Mouse (Mus musculus) frontal cortex, adult 2 months (tissue): Measurements from ENCODE around the gene Esm1. TPM values are rescaled to one million over a fixed set of nuclear protein-coding genes. Genes with fewer than 3 reads are reported as not detected.
"Not testable (repeated sequence)": the region's sequence is repeated elsewhere in the genome, so short reads cannot be mapped to it uniquely, and the experiment has no call there.

Experiments used
- DNase-seq, 2 experiments: peaks; one replicate each; pipeline ENCODE4 v3.0.0; 2022; ENCODE audit warnings: low spot score in 1 of 2; ENCODE audit errors: extremely low spot score in 1 of 2
- polyA plus RNA-seq: library from polyadenylated mRNA; depleted of rRNA; stranded (reverse); fragments of >200 nt; gene quantifications from 2 replicates; pipeline ENCODE4 v1.2.3, GENCODE M21; 2012; rRNA removed

Esm1 gene
- polyA plus RNA-seq, 1 experiment, result 0.56 TPM

DNA sequence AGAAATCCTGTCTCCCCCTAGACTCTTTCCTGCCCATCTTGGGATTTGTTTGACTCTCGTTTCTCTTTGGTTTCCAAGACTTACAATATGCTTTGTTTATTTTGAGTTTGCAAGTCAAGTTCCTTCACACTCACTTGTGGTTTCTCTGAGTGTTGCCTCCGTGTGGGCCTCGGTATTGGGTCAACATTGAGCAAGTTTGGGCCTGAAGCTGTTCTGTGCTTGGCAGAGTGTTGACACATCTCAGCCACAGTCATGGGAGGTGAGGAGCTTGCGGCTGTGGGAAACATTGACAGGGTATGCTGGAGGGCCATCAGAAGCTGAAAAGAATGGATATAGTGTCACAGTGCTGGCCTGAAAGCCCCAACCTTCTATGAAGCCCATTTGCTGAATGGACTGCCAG lies 17.6 kb downstream of the Esm1 start:
- no peak for DNase-seq

DNA sequence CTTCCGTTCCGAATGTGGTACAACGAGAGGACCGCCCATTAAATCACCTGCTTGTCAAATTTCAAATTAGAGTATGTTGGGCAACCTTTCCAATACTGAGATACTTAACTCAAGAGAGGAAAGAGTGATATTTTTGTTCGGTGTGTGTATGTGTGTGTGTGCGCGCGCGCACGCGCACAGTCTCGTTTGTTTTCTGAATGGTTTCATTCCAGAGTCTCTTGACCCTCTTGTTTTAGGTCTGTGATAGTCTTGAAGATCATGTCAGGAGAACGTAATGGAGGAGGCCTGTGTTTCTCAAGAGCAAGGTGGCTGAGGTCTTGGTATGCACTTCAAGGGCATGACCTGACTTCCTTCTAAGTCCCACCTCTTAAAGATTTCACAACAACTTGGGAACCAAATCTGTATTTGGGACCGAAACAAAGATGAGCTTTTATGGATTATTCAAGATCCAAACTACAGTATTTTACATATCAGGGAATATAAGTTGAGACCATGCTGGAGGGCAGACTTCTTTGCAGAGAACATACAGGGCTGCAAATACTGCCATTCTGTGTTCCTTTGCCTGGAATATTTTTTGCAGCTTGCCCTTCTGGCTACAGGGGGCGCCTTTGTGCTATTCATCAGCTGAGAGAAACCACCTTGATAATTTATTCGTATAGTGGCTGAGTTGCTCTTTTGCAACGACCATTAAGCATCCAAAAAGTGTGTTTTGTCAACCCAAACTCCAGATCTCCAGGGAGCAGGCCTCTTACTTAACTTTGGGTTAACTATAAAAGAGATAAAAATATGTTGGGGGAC lies 18.4 kb downstream of the Esm1 start:
- peak in 1 of 2 experiments; percentile 22 for DNase-seq

DNA sequence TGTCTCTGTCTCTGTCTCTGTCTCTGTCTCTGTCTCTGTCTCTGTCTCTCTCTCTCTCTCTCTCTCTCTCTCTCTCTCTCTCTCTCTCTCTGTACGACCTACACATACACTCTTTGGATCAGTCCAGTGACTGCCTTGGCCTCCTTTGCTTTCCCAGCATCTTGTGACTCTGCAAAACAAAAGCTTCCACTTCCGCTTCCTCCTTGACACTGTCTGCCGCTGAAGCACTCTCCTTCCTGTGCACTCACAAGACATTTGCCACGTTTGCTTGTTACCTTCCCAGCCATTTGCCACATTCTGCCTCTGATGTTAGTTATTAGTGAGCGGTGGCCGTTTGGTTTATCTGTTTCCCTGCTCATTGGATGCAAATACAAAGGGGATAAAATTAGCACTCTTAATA lies 32.7 kb downstream of the Esm1 start:
- DNase-seq, result no peak

GRCm38 (mm10) chr13:113245025-113245424 lies 35.6 kb downstream of the Esm1 start:
- no peak for DNase-seq

DNA sequence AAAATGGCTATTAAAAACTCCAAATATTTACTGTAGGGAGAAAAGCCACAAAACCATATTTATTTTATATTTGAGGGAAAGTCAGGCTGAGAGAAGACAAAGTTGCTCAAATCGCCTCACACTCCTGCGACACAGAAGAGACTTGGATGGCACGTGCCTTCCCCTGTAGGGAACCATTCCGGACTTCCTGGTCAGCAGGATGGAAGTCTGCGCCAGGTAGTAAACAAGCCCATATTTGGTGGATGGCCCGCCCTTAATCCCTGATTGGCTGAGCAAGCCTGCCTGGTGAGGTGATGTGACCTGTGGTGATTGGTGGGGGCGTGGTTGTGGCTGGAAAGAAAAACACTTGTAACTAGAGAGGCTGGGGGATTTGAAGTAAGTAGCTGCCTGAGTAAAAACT lies 43.1 kb downstream of the Esm1 start:
- DNase-seq, result not testable (repeated sequence)

DNA sequence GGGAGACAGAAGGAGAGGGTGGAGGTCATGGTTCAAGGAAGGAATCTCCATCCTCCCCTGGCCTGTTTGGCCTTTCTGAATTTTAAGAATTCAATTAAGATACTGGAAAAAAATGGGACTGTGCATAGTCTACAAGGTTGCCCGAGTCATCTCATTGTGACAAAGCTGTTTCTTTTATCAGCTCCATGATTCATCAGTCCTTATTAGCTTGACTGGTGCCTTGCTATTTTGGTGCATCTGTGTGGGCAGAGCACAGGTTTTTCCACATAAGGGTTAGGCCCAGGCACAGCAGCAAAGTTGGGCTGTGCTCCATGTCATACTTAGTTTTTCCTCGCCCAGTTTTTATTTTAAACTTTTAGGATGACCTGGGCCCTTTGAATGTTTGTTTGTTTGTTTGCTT lies 47.3 kb downstream of the Esm1 start:
- DNase-seq, result no peak

DNA sequence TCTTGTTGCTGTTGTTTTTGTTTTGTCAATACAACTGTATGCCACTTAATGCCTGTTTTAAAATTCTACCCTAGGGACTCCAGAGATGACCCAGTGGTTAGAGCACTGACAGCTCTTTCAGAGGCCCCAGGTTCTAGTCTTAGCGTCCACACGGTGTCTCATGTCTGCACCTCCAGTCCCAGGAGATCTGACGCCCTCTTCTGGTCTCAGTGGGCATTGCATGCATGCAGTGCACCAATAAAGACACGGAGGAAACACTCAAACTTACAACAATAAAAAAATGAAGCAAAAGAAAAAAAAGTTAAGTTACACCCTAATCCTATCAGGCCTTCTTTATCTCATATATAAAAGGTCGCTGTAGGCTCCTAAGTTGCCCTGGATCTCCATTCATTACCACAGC lies 47.7 kb downstream of the Esm1 start:
- DNase-seq, result no peak

DNA sequence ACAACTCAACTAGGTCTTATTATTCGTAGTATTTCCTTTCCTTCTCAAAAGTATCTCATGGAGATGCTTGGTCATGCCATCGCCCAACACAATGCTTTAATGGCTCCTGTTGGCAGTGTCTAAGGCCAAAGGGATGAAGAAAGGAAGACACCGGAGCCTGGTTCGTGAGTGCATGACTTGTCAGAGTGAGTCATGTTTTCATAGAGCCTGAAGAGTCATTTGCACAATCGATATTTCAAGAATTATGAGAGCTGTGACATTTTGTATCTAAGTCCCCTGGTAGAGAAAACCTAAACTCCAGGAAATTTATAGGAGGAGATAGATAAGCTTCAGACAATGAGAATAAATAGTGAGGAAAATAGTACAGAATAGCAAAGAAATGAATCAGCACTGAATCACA lies 49.8 kb downstream of the Esm1 start:
- no peak for DNase-seq

GRCm38 (mm10) chr13:113262822-113263221 lies 53.4 kb downstream of the Esm1 start:
- DNase-seq, result peak; percentile 19 to 59

DNA sequence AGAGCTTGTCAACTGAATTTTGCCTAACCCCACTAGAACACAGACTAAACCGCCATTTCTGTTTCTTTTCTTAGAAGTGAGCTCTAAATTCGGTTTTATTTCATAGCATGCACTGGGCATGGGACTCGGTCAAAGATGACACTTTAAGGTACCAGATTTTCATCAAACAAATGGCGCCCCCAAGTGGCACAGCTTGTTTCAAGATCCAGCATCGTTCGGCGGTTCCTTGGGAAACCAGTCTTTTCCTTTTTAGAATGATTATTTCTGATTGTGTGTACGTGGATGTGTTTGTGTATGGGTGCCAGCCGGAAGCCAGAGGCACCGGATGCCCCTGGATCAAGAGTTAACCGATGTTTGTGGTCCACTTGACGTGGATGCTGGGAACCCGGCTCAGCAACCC lies 55.8 kb downstream of the Esm1 start:
- DNase-seq, result peak in 1 of 2 experiments; percentile 73

- peak; percentile 64 to 89 for DNase-seq
Measured at GRCm38 (mm10) chr13:113266495-113266951, 57.1 kb downstream of the Esm1 start.

DNA sequence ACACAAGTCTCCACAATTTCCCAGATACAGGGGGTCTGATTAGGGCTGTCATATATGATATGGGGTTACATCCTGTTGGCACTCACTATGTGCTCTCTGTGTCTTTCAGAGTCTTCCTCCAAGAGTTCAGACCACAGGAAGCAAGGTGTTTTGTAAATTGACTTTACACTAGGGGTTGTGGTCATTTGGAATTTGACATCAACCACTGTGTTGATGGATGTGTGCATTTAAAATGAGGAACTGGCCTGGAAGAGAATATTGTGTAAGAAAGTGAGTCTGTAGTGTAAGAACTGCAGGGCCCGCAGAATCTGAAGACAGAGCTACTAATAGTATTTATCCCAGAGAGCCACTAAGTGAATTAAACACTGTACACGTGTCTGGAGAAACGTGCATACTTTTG lies 57.7 kb downstream of the Esm1 start:
- no peak for DNase-seq

Other genes with a start within 250 kb of the Esm1 start
- gene Ccno, start 221.9 kb upstream of the Esm1 start, polyA plus RNA-seq, result 2.6 and 2.9 TPM in 2 replicates
- 0.19 and 0.26 TPM in 2 replicates for gene Mcidas, start 215.8 kb upstream of the Esm1 start, polyA plus RNA-seq
- 0.06 and 0.19 TPM in 2 replicates for gene Cdc20b, start 174.5 kb upstream of the Esm1 start, polyA plus RNA-seq
- gene Gpx8, start 163.2 kb upstream of the Esm1 start, polyA plus RNA-seq, result 12.8 and 13.4 TPM in 2 replicates
- not detected in 2 replicates for gene Gzma, start 108.7 kb upstream of the Esm1 start, polyA plus RNA-seq
- 0.15 and 0.24 TPM in 2 replicates for gene Gzmk, start 16.2 kb downstream of the Esm1 start, polyA plus RNA-seq
- 1.6 and 1.8 TPM in 2 replicates for gene BC067074, start 83.5 kb downstream of the Esm1 start, polyA plus RNA-seq